Mouse (Mus musculus) erythroid progenitor cell, adult 5-6 weeks (primary cell): Measurements from ENCODE around the gene Olfr1037. TPM values are rescaled to one million over a fixed set of nuclear protein-coding genes. Genes with fewer than 3 reads are reported as not detected.
"Not testable (repeated sequence)": the region's sequence is repeated elsewhere in the genome, so short reads cannot be mapped to it uniquely, and the experiment has no call there.

ENCODE experiments used
- ATAC-seq: replicated peaks from 2 replicates; pipeline ENCODE4 v1.8.0; 2016; ENCODE audit warnings: moderate number of reproducible peaks, mild to moderate bottlenecking, moderate TSS enrichment, inconsistent platforms; ENCODE audit not compliant: poor library complexity, low FRiP score, severe bottlenecking
- total RNA-seq, 2 experiments: library from RNA; stranded (forward) in 1 of 2; stranded (reverse) in 1 of 2; fragments of 150-400 nt in 1 of 2; fragments of 186-747, 209-891 nt in 1 of 2; gene quantifications; 2 replicates each; pipeline versions ENCODE4 v1.2.3 to v1.2.4; 2015 to 2017; ENCODE audit warnings: low replicate concordance in 2 of 2

Gene Olfr1037
- total RNA-seq (2015; ENCODE audit: low replicate concordance) (not detected in 2 replicates), total RNA-seq (2017; ENCODE audit: low replicate concordance) (not detected in 2 replicates)

GRCm38 (mm10) chr2:86087285-86087684 lies at the start of gene Olfr1037:
Gene Olfr1037, minus strand, starts transcription at chr2:86087385.
- ATAC-seq: no peak

- no peak for ATAC-seq
These were observed 48.6 kb upstream of the Olfr1037 start, which contains the start of gene Olfr1039 for GRCm38 (mm10) chr2:86135828-86136227. Gene Olfr1039, minus strand, starts transcription at chr2:86135928.

GRCm38 (mm10) chr2:86080478-86080877 lies 6.7 kb downstream of the Olfr1037 start:
- not testable (repeated sequence) for ATAC-seq

GRCm38 (mm10) chr2:86073692-86074091 lies 13.5 kb downstream of the Olfr1037 start, which contains the start of gene Olfr1036:
Gene Olfr1036, plus strand, starts transcription at chr2:86073992.
- not testable (repeated sequence) for ATAC-seq

GRCm38 (mm10) chr2:86070189-86070588 lies 17.0 kb downstream of the Olfr1037 start:
- no peak for ATAC-seq

GRCm38 (mm10) chr2:86063766-86064165 lies 23.4 kb downstream of the Olfr1037 start:
- ATAC-seq: not testable (repeated sequence)

GRCm38 (mm10) chr2:86050777-86051176 lies 36.4 kb downstream of the Olfr1037 start:
- ATAC-seq: not testable (repeated sequence)

GRCm38 (mm10) chr2:86045561-86045960 lies 41.6 kb downstream of the Olfr1037 start, which contains the start of gene Olfr1034:
Gene Olfr1034, plus strand, starts transcription at chr2:86045861.
- no peak for ATAC-seq

Other genes with a start within 250 kb of the Olfr1037 start
- not detected in 2 replicates for gene Olfr1019, start 241.9 kb downstream of the Olfr1037 start, total RNA-seq (2015; ENCODE audit: low replicate concordance)
- gene Olfr1019, start 241.9 kb downstream of the Olfr1037 start, total RNA-seq (2017; ENCODE audit: low replicate concordance): not detected in 2 replicates
- gene Olfr1020, start 240.4 kb downstream of the Olfr1037 start, total RNA-seq (2015; ENCODE audit: low replicate concordance): not detected in 2 replicates
- not detected in 2 replicates for gene Olfr1020, start 240.4 kb downstream of the Olfr1037 start, total RNA-seq (2017; ENCODE audit: low replicate concordance)
- not detected in 2 replicates for gene Olfr1022, start 218.8 kb downstream of the Olfr1037 start, total RNA-seq (2015; ENCODE audit: low replicate concordance)
- not detected in 2 replicates for gene Olfr1022, start 218.8 kb downstream of the Olfr1037 start, total RNA-seq (2017; ENCODE audit: low replicate concordance)
- not detected in 2 replicates for gene Olfr1023, start 201.7 kb downstream of the Olfr1037 start, total RNA-seq (2015; ENCODE audit: low replicate concordance)
- not detected in 2 replicates for gene Olfr1023, start 201.7 kb downstream of the Olfr1037 start, total RNA-seq (2017; ENCODE audit: low replicate concordance)
- gene Olfr1024, start 182.3 kb downstream of the Olfr1037 start, total RNA-seq (2015; ENCODE audit: low replicate concordance): not detected in 2 replicates
- not detected in 2 replicates for gene Olfr1024, start 182.3 kb downstream of the Olfr1037 start, total RNA-seq (2017; ENCODE audit: low replicate concordance)
- gene Olfr1025-ps1, start 172.2 kb downstream of the Olfr1037 start, total RNA-seq (2015; ENCODE audit: low replicate concordance): not detected in 2 replicates
- not detected in 2 replicates for gene Olfr1025-ps1, start 172.2 kb downstream of the Olfr1037 start, total RNA-seq (2017; ENCODE audit: low replicate concordance)
- gene Olfr1026, start 165.8 kb downstream of the Olfr1037 start, total RNA-seq (2015; ENCODE audit: low replicate concordance): not detected in 2 replicates
- not detected in 2 replicates for gene Olfr1026, start 165.8 kb downstream of the Olfr1037 start, total RNA-seq (2017; ENCODE audit: low replicate concordance)
- not detected in 2 replicates for gene Olfr1028, start 136.9 kb downstream of the Olfr1037 start, total RNA-seq (2015; ENCODE audit: low replicate concordance)
- gene Olfr1028, start 136.9 kb downstream of the Olfr1037 start, total RNA-seq (2017; ENCODE audit: low replicate concordance): not detected in 2 replicates
- gene Olfr1029, start 113.5 kb downstream of the Olfr1037 start, total RNA-seq (2015; ENCODE audit: low replicate concordance): not detected in 2 replicates
- gene Olfr1029, start 113.5 kb downstream of the Olfr1037 start, total RNA-seq (2017; ENCODE audit: low replicate concordance): not detected in 2 replicates
- gene Olfr1030, start 108.1 kb downstream of the Olfr1037 start, total RNA-seq (2015; ENCODE audit: low replicate concordance): not detected in 2 replicates
- gene Olfr1030, start 108.1 kb downstream of the Olfr1037 start, total RNA-seq (2017; ENCODE audit: low replicate concordance): not detected in 2 replicates
- gene Olfr1031, start 97.1 kb downstream of the Olfr1037 start, total RNA-seq (2015; ENCODE audit: low replicate concordance): not detected in 2 replicates
- gene Olfr1031, start 97.1 kb downstream of the Olfr1037 start, total RNA-seq (2017; ENCODE audit: low replicate concordance): not detected in 2 replicates
- not detected in 2 replicates for gene Olfr1032, start 81.8 kb downstream of the Olfr1037 start, total RNA-seq (2015; ENCODE audit: low replicate concordance)
- gene Olfr1032, start 81.8 kb downstream of the Olfr1037 start, total RNA-seq (2017; ENCODE audit: low replicate concordance): not detected in 2 replicates
- gene Olfr1033, start 66.8 kb downstream of the Olfr1037 start, total RNA-seq (2015; ENCODE audit: low replicate concordance): not detected in 2 replicates
- not detected in 2 replicates for gene Olfr1033, start 66.8 kb downstream of the Olfr1037 start, total RNA-seq (2017; ENCODE audit: low replicate concordance)
- gene Olfr1034, start 41.5 kb downstream of the Olfr1037 start, total RNA-seq (2015; ENCODE audit: low replicate concordance): not detected in 2 replicates
- not detected in 2 replicates for gene Olfr1034, start 41.5 kb downstream of the Olfr1037 start, total RNA-seq (2017; ENCODE audit: low replicate concordance)
- gene Olfr1036, start 13.4 kb downstream of the Olfr1037 start, total RNA-seq (2015; ENCODE audit: low replicate concordance): not detected in 2 replicates
- not detected in 2 replicates for gene Olfr1036, start 13.4 kb downstream of the Olfr1037 start, total RNA-seq (2017; ENCODE audit: low replicate concordance)
- gene Olfr1039, start 48.5 kb upstream of the Olfr1037 start, total RNA-seq (2015; ENCODE audit: low replicate concordance): not detected in 2 replicates
- not detected in 2 replicates for gene Olfr1039, start 48.5 kb upstream of the Olfr1037 start, total RNA-seq (2017; ENCODE audit: low replicate concordance)
- not detected in 2 replicates for gene Olfr1040, start 59.3 kb upstream of the Olfr1037 start, total RNA-seq (2015; ENCODE audit: low replicate concordance)
- not detected in 2 replicates for gene Olfr1040, start 59.3 kb upstream of the Olfr1037 start, total RNA-seq (2017; ENCODE audit: low replicate concordance)
- gene Olfr1042, start 74.5 kb upstream of the Olfr1037 start, total RNA-seq (2015; ENCODE audit: low replicate concordance): not detected in 2 replicates
- gene Olfr1042, start 74.5 kb upstream of the Olfr1037 start, total RNA-seq (2017; ENCODE audit: low replicate concordance): not detected in 2 replicates
- not detected in 2 replicates for gene Olfr1043, start 80.1 kb upstream of the Olfr1037 start, total RNA-seq (2015; ENCODE audit: low replicate concordance)
- gene Olfr1043, start 80.1 kb upstream of the Olfr1037 start, total RNA-seq (2017; ENCODE audit: low replicate concordance): not detected in 2 replicates
- gene Olfr1044, start 90.4 kb upstream of the Olfr1037 start, total RNA-seq (2015; ENCODE audit: low replicate concordance): not detected in 2 replicates
- gene Olfr1044, start 90.4 kb upstream of the Olfr1037 start, total RNA-seq (2017; ENCODE audit: low replicate concordance): not detected in 2 replicates
- gene Olfr52, start 98.3 kb upstream of the Olfr1037 start, total RNA-seq (2015; ENCODE audit: low replicate concordance): not detected in 2 replicates
- not detected in 2 replicates for gene Olfr52, start 98.3 kb upstream of the Olfr1037 start, total RNA-seq (2017; ENCODE audit: low replicate concordance)
- not detected in 2 replicates for gene Olfr1045, start 115.6 kb upstream of the Olfr1037 start, total RNA-seq (2015; ENCODE audit: low replicate concordance)
- gene Olfr1045, start 115.6 kb upstream of the Olfr1037 start, total RNA-seq (2017; ENCODE audit: low replicate concordance): not detected in 2 replicates
- gene Olfr1046, start 131.9 kb upstream of the Olfr1037 start, total RNA-seq (2015; ENCODE audit: low replicate concordance): not detected in 2 replicates
- not detected in 2 replicates for gene Olfr1046, start 131.9 kb upstream of the Olfr1037 start, total RNA-seq (2017; ENCODE audit: low replicate concordance)
- gene Olfr1047, start 144.0 kb upstream of the Olfr1037 start, total RNA-seq (2015; ENCODE audit: low replicate concordance): not detected in 2 replicates
- gene Olfr1047, start 144.0 kb upstream of the Olfr1037 start, total RNA-seq (2017; ENCODE audit: low replicate concordance): not detected in 2 replicates
- gene Olfr1048, start 152.9 kb upstream of the Olfr1037 start, total RNA-seq (2015; ENCODE audit: low replicate concordance): not detected in 2 replicates
- not detected in 2 replicates for gene Olfr1048, start 152.9 kb upstream of the Olfr1037 start, total RNA-seq (2017; ENCODE audit: low replicate concordance)
- gene Olfr1049, start 170.9 kb upstream of the Olfr1037 start, total RNA-seq (2015; ENCODE audit: low replicate concordance): not detected in 2 replicates
- not detected in 2 replicates for gene Olfr1049, start 170.9 kb upstream of the Olfr1037 start, total RNA-seq (2017; ENCODE audit: low replicate concordance)
- gene Olfr1051, start 191.7 kb upstream of the Olfr1037 start, total RNA-seq (2015; ENCODE audit: low replicate concordance): not detected in 2 replicates
- not detected in 2 replicates for gene Olfr1051, start 191.7 kb upstream of the Olfr1037 start, total RNA-seq (2017; ENCODE audit: low replicate concordance)
- not detected in 2 replicates for gene Olfr1052, start 205.1 kb upstream of the Olfr1037 start, total RNA-seq (2015; ENCODE audit: low replicate concordance)
- gene Olfr1052, start 205.1 kb upstream of the Olfr1037 start, total RNA-seq (2017; ENCODE audit: low replicate concordance): not detected in 2 replicates
- not detected in 2 replicates for gene Olfr1053, start 227.9 kb upstream of the Olfr1037 start, total RNA-seq (2015; ENCODE audit: low replicate concordance)
- not detected in 2 replicates for gene Olfr1053, start 227.9 kb upstream of the Olfr1037 start, total RNA-seq (2017; ENCODE audit: low replicate concordance)
- not detected in 2 replicates for gene Olfr1054, start 248.0 kb upstream of the Olfr1037 start, total RNA-seq (2015; ENCODE audit: low replicate concordance)
- gene Olfr1054, start 248.0 kb upstream of the Olfr1037 start, total RNA-seq (2017; ENCODE audit: low replicate concordance): not detected in 2 replicates